Mouse (Mus musculus) CH12.LX (cell line): ENCODE measurements around the gene Fzd2. TPM values are rescaled to one million over a fixed set of nuclear protein-coding genes. Genes with fewer than 3 reads are reported as not detected.

Source experiments
- DNase-seq: peaks from one replicate; pipeline ENCODE4 v3.0.0-alpha.2; 2013; ENCODE audit errors: extremely low read depth
- H3K27ac ChIP-seq: 2 replicates; pipeline ENCODE4 v1.5.1; 2012; ENCODE audit warnings: low read depth, mild to moderate bottlenecking, control low read depth, moderate library complexity; ENCODE audit not compliant: insufficient read depth
- H3K27me3 ChIP-seq: replicated peaks from 2 replicates; pipeline ENCODE3; 2012; ENCODE audit warnings: inconsistent platforms
- H3K36me3 ChIP-seq, 2 experiments: replicated peaks in 1 of 2; 2 replicates each; pipeline versions ENCODE3 to v1.6.1; 2012; ENCODE audit warnings: inconsistent platforms in 1 of 2, low read length in 1 of 2, mild to moderate bottlenecking in 1 of 2, mixed read lengths in 1 of 2, moderate library complexity in 1 of 2; ENCODE audit not compliant: control insufficient read depth in 1 of 2, insufficient read depth in 1 of 2
- H3K4me1 ChIP-seq, 2 experiments: 2 replicates each; pipeline ENCODE4 v1.6.1; 2012; ENCODE audit warnings: inconsistent platforms in 1 of 2, moderate library complexity in 1 of 2; ENCODE audit not compliant: insufficient read depth in 2 of 2, control insufficient read depth in 1 of 2
- H3K4me2 ChIP-seq: 2 replicates; pipeline ENCODE4 v1.6.1; 2012; ENCODE audit warnings: low read depth, mild to moderate bottlenecking, control low read depth; ENCODE audit not compliant: poor library complexity, insufficient read depth, severe bottlenecking
- H3K4me3 ChIP-seq, 3 experiments: fragments of 150-350 bp in 1 of 3; sonication (generic) in 1 of 3; replicated peaks in 1 of 3; 2 replicates each; pipeline versions ENCODE3 to v1.5.1; 2011 to 2012; ENCODE audit warnings: low read depth in 2 of 3, low read length in 2 of 3, mild to moderate bottlenecking in 2 of 3, moderate library complexity in 2 of 3, control low read depth in 1 of 3, improper control_type of control experiment in 1 of 3, inconsistent platforms in 1 of 3, mixed read lengths in 1 of 3; ENCODE audit not compliant: poor library complexity in 1 of 3
- H3K79me2 ChIP-seq: replicated peaks from 2 replicates; pipeline ENCODE4 v1.6.1; 2012; ENCODE audit warnings: mild to moderate bottlenecking, moderate library complexity; ENCODE audit not compliant: control insufficient read depth, poor library complexity, insufficient read depth, severe bottlenecking; ENCODE audit errors: extremely low read depth
- H3K9ac ChIP-seq: 2 replicates; pipeline ENCODE4 v1.6.1; 2012; ENCODE audit warnings: low read depth, mild to moderate bottlenecking, control low read depth, moderate library complexity; ENCODE audit not compliant: insufficient read depth
- H3K9me3 ChIP-seq: replicated peaks from 2 replicates; pipeline ENCODE3; 2012; ENCODE audit warnings: low read length, inconsistent platforms, mixed read lengths
- BHLHE40 ChIP-seq: IDR thresholded peaks from 2 replicates; pipeline ENCODE4 v1.6.1; 2011; ENCODE audit warnings: mild to moderate bottlenecking, low read depth, low read length, improper control_type of control experiment
- CHD1 ChIP-seq: IDR thresholded peaks from 2 replicates; pipeline ENCODE4 v1.6.1; 2012; ENCODE audit warnings: low read depth, low read length, improper control_type of control experiment, inconsistent platforms
- CHD2 ChIP-seq: IDR thresholded peaks from 2 replicates; pipeline ENCODE4 v1.6.1; 2011; ENCODE audit warnings: low read length, improper control_type of control experiment
- CTCF ChIP-seq, 2 experiments: IDR thresholded peaks in 1 of 2; conservative IDR thresholded peaks in 1 of 2; 2 replicates each; pipeline ENCODE4 v1.5.1; 2011 to 2012; ENCODE audit warnings: low read depth in 2 of 2, low read length in 2 of 2, improper control_type of control experiment in 1 of 2, inconsistent platforms in 1 of 2, mild to moderate bottlenecking in 1 of 2, moderate library complexity in 1 of 2
- ELF1 ChIP-seq: IDR thresholded peaks from 2 replicates; pipeline ENCODE4 v1.6.1; 2014; ENCODE audit warnings: low read depth, mild to moderate bottlenecking, inconsistent platforms, low read length, improper control_type of control experiment
- GABPA ChIP-seq: IDR thresholded peaks from 2 replicates; pipeline ENCODE4 v1.6.1; 2012; ENCODE audit warnings: low read depth, low read length, improper control_type of control experiment, inconsistent platforms; ENCODE audit not compliant: insufficient replicate concordance
- HCFC1 ChIP-seq: IDR thresholded peaks from 2 replicates; pipeline ENCODE4 v1.6.1; 2012; ENCODE audit warnings: low read depth, mild to moderate bottlenecking, inconsistent platforms, low read length, improper control_type of control experiment
- JUN ChIP-seq: IDR thresholded peaks from 2 replicates; pipeline ENCODE4 v1.6.1; 2011; ENCODE audit warnings: low read depth, mild to moderate bottlenecking, low read length, improper control_type of control experiment, moderate library complexity; ENCODE audit not compliant: insufficient read depth
- JUND ChIP-seq: conservative IDR thresholded peaks from 2 replicates; pipeline ENCODE4 v1.6.1; 2011; ENCODE audit warnings: low read depth, low read length, improper control_type of control experiment
- MAFK ChIP-seq: IDR thresholded peaks from 2 replicates; pipeline ENCODE4 v1.6.1; 2011; ENCODE audit warnings: low read length, improper control_type of control experiment; ENCODE audit not compliant: insufficient replicate concordance
- MAX ChIP-seq: IDR thresholded peaks from 2 replicates; pipeline ENCODE4 v1.6.1; 2011; ENCODE audit warnings: low read length, improper control_type of control experiment
- MAZ ChIP-seq: IDR thresholded peaks from 2 replicates; pipeline ENCODE4 v1.6.1; 2012; ENCODE audit warnings: low read depth, mild to moderate bottlenecking, inconsistent platforms, low read length, improper control_type of control experiment, moderate library complexity
- MEF2A ChIP-seq: IDR thresholded peaks from 2 replicates; pipeline ENCODE4 v1.6.1; 2014; ENCODE audit warnings: low read depth, mild to moderate bottlenecking, inconsistent platforms, low read length, improper control_type of control experiment, borderline replicate concordance
- MXI1 ChIP-seq: IDR thresholded peaks from 2 replicates; pipeline ENCODE4 v1.6.1; 2011; ENCODE audit warnings: mild to moderate bottlenecking, low read depth, low read length, improper control_type of control experiment
- NELFE ChIP-seq: IDR thresholded peaks from 2 replicates; pipeline ENCODE4 v1.6.1; 2011; ENCODE audit warnings: low read depth, low read length, improper control_type of control experiment
- POLR2A ChIP-seq: IDR thresholded peaks from 2 replicates; pipeline ENCODE4 v1.6.1; 2011; ENCODE audit warnings: low read depth, mild to moderate bottlenecking, improper control_type of control experiment, low read length
- POLR2AphosphoS2 ChIP-seq: IDR thresholded peaks from 2 replicates; pipeline ENCODE4 v1.6.1; 2011; ENCODE audit warnings: low read depth, low read length, improper control_type of control experiment
- RAD21 ChIP-seq: IDR thresholded peaks from 2 replicates; pipeline ENCODE4 v1.6.1; 2011; ENCODE audit warnings: low read depth, mild to moderate bottlenecking, low read length, improper control_type of control experiment, moderate library complexity
- SMC3 ChIP-seq: IDR thresholded peaks from 2 replicates; pipeline ENCODE4 v1.6.1; 2011; ENCODE audit warnings: low read depth, low read length, improper control_type of control experiment
- TBP ChIP-seq: conservative IDR thresholded peaks from 2 replicates; pipeline ENCODE4 v1.6.1; 2011; ENCODE audit warnings: low read depth, low read length, improper control_type of control experiment
- TCF12 ChIP-seq: IDR thresholded peaks from 2 replicates; pipeline ENCODE4 v1.6.1; 2014; ENCODE audit warnings: low read depth, mild to moderate bottlenecking, inconsistent platforms, low read length, improper control_type of control experiment
- UBTF ChIP-seq: IDR thresholded peaks from 2 replicates; pipeline ENCODE4 v1.6.1; 2012; ENCODE audit warnings: low read depth, mild to moderate bottlenecking, inconsistent platforms, low read length, improper control_type of control experiment, moderate library complexity
- USF2 ChIP-seq: conservative IDR thresholded peaks from 2 replicates; pipeline ENCODE4 v1.6.1; 2011; ENCODE audit warnings: low read depth, low read length, improper control_type of control experiment
- ZKSCAN1 ChIP-seq: IDR thresholded peaks from 2 replicates; pipeline ENCODE4 v1.6.1; 2012; ENCODE audit warnings: low read depth, inconsistent platforms, low read length, improper control_type of control experiment, borderline replicate concordance
- ZMIZ1 ChIP-seq: IDR thresholded peaks from 2 replicates; pipeline ENCODE4 v1.6.1; 2012; ENCODE audit warnings: low read depth, mild to moderate bottlenecking, inconsistent platforms, low read length, improper control_type of control experiment
- ZNF384 ChIP-seq: IDR thresholded peaks from 2 replicates; pipeline ENCODE4 v1.6.1; 2012; ENCODE audit warnings: low read depth, low read length, improper control_type of control experiment, inconsistent platforms
- dilution Hi-C: fragments of 300-500 bp; cut with MboI; formaldehyde crosslinking; loops from 2 replicates; pipeline ENCODE4 v1.14.3; 2020; ENCODE audit warnings: low sequenced_read_pairs; ENCODE audit not compliant: extremely low pct_unique_long_range_greater_than_20kb, extremely low pct_ligation_motif_present
- in situ Hi-C: fragments of 300-500 bp; cut with MboI; formaldehyde crosslinking; loops from 3 replicates; pipeline ENCODE4 v1.14.3; 2019; ENCODE audit warnings: low sequenced_read_pairs, low pct_ligation_motif_present, low pct_unique_long_range_greater_than_20kb, mixed read lengths
- polyA plus RNA-seq: library from polyadenylated mRNA; unstranded; fragments of >175 nt; gene quantifications from 2 replicates; pipeline ENCODE4 v1.2.1, GENCODE M21; 2012; ENCODE audit warnings: low read depth; ENCODE audit not compliant: insufficient read length
- total RNA-seq, 2 experiments: library from RNA; depleted of rRNA; stranded (reverse); fragments of 300-350 nt in 1 of 2; fragments of >200 nt in 1 of 2; gene quantifications; 2 replicates each; pipeline ENCODE4 v1.2.3; 2012 to 2014

The Fzd2 gene
- total and polyA plus RNA-seq, 3 experiments = 0.13 to 0.35 (median 0.20) TPM

DNA sequence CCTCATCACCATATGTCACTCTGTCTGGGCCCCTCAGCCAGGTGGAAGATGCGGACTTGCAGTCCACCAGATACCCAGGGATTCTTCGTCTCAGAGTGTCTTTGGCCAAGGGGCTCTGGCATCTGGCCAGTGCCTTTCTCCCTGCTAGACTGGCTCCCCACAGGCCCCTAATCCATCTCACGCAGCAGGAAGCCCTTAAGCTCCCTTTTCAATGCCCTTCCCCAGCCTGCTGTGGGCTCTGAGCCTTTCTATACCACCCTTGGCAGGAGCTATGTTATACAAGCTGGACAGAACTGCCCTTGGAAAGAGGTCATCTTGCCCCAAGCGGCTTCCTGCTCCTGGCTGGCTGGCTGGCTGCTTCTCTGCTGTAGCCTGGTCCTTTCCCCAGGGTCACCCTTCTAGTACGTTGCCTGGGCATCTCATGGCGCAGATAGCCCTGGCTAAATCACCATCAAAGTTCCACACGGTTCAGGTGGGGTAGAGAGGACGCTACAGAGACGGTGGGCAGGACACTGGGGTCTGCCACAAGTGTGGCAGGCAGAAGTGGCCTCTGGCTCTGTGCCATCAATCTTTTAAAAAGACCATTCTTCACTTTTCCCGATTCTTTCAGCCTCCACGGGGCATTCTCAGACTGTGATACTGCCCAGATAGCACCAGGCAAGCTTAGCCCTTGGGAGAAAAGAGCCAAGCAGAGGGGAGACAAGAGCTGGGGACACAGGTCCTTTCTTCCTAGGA lies 22.7 kb upstream of the Fzd2 start:
- H3K4me3 ChIP-seq = no peak overlapping the region

DNA sequence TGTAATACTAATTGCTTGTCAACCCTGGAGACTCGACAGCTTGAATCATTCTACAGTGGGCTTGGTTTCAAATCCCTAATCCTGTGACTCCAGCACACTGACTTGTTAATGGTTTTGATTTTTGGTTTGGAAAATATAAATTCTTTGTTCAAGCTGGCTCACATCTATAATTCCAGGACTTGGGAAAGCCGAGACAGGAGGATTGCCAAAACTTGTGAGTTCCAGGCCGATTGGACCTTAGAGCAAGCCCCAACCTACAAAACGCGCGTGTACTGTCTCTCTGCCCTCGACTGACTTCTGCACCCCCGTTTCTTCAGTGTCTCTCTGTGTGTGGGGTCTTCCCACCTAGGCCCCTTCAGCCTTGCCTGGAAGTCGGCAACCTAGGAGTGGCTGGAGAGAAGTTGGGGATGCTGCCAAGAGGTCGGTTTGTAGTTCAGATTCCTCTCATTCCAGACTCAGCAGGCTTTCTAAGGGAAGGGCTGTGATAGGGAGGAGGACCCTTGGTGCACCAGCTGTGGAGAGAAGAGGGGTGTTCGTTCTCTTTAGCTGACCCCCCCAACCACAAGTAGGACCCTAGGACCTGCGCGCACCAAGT lies 22.1 kb upstream of the Fzd2 start:
- dilution Hi-C loops (no loop called here), in situ Hi-C loops (no loop called here)
- Histone ChIP-seq H3K4me3 (no peak overlapping the region), H3K27ac (no peak overlapping the region), H3K36me3 (no peaks in the 10 kb centered on the region), H3K9ac (no peak overlapping the region), H3K27me3 (peaks cover 76% of the 10 kb centered on the region), H3K4me2 (no peak overlapping the region), H3K79me2 (no peaks in the 10 kb centered on the region), H3K9me3 (peaks cover 11% of the 10 kb centered on the region), H3K4me1 (peaks cover 0 to 12% of the 10 kb centered on the region in 2 experiments; a peak in 2 of 4 replicates)
- TF ChIP-seq CHD2 = no peak
- TF ChIP-seq POLR2A = no peak
- no peak for TF ChIP-seq NELFE
- no peak for TF ChIP-seq MAZ
- no peak for TF ChIP-seq MEF2A
- TF ChIP-seq ZMIZ1 = no peak
- TF ChIP-seq SMC3 = no peak
- no peak for TF ChIP-seq UBTF
- no peak for TF ChIP-seq MAFK
- TF ChIP-seq POLR2AphosphoS2 = no peak
- no peak for TF ChIP-seq ZKSCAN1
- TF ChIP-seq TCF12 = no peak
- no peak for DNase-seq

More for the DNA sequence above, 22.7 kb upstream of the Fzd2 start:
- H3K9ac ChIP-seq = no peak overlapping the region
- no peak overlapping the region for H3K27ac ChIP-seq
- dilution Hi-C loops = no loop called here
- in situ Hi-C loops = no loop called here
- no peaks in the 10 kb centered on the region for H3K79me2 ChIP-seq
- H3K4me2 ChIP-seq = no peak overlapping the region
- peaks cover 0 to 12% of the 10 kb centered on the region in 2 experiments; a peak in 2 of 4 replicates for H3K4me1 ChIP-seq
- H3K9me3 ChIP-seq = peaks cover 7% of the 10 kb centered on the region
- H3K27me3 ChIP-seq = peaks cover 81% of the 10 kb centered on the region
- H3K36me3 ChIP-seq = no peaks in the 10 kb centered on the region
- DNase-seq = no peak
- TF ChIP-seq BHLHE40 (no peak), RAD21 (no peak), GABPA (no peak), CTCF (conservative IDR thresholded peaks at IDR 0.05 in 1 of 2, IDR thresholded peaks at IDR 0.05 in 1 of 2; ENCODE audit: low read depth in 2 of 2, low read length in 2 of 2) (no peak), HCFC1 (no peak), CHD1 (no peak), JUND (no peak), NELFE (no peak), ELF1 (no peak), SMC3 (no peak), POLR2A (no peak), MAX (no peak), USF2 (no peak), ZNF384 (no peak), TBP (no peak), MXI1 (no peak), MEF2A (no peak), JUN (no peak), ZKSCAN1 (no peak), MAZ (no peak)
